Mouse (Mus musculus) retina, adult 2 months (tissue): ENCODE results near the gene Iqsec1.

Experiments used
- DNase-seq: peaks from one replicate; pipeline ENCODE4 v3.0.0-alpha.2; 2012; ENCODE audit warnings: low read depth, low spot score

Gene Iqsec1

DNA sequence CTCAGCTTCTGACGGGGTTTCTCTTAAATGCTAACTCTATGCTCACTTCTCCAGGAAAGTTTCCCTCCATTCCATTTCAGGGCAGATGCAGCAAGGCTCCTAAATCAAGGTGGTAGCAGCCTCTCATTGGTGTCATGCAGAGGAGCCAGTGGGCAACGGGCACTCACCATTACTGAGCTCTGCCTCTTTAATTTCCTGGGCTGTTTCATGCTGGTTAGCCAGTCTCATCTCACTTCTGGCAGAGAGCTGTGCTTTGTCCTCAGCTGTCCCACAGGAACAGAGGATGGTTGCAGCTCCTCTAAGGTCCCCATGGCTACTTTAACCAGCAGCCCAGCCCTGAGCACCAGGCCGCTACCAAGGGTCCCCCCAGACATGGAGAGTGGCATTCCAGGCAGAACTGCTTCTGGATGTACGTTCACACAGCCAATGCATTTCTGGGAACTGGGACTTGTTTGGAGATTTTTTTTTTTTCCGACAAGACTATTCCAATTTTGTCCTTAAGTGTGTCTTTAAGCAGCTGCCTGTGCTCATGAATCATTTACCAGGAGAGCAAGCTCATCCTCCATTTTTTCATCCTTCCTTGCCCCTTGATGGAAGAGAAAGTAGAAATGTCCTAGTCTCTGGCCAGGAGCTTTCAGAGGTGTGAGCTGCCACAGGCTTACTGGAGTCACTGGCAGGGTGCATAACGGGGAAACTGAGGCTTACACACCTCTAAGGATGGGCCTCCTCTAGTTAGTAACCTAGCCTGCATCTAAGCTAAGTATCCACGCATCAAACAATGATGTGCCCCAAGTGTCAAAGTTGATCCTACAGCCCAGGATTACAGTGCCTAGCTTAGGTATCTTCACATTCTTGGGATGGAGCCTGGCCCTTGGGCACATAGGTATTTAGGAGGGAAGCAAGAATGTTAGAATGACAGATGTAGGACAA, 98.9 kb downstream of the Iqsec1 start:
- no peak for DNase-seq

DNA sequence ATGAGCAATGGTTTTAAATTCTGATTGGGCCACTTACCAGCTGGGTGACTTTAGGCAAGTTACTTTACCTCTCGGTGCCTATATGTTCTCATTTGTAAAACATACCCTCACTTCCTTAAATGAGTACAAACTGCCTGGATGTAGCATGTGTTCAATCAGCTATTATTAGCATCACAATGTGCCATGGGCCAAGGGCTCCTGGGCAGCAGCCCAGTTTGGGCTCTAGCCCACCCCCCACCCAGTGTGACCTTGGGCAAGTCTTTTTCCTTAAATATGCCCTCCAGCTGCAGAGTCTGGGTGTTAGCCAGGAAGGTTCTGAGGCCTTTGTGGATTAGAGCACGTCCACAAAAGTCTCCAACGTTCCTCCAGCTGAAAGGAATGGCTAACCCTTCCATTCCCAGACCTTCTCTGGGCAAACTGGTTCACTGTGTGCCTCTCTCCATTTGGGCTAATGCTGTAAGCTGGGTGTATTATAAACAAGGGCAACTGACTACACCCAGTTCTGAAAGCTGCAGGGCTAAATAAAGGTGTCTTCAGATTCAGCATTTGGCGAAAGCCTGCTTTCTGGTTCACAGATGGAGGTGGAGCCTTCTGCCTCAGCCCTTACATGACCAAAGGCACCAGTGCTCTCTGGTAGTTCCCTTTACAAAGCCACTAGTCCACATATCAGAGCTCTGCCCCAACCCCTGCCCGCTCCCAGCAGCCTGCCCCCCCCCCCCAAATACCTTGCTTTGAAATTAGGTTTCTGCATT, 101.3 kb downstream of the Iqsec1 start:
- no peak for DNase-seq

DNA sequence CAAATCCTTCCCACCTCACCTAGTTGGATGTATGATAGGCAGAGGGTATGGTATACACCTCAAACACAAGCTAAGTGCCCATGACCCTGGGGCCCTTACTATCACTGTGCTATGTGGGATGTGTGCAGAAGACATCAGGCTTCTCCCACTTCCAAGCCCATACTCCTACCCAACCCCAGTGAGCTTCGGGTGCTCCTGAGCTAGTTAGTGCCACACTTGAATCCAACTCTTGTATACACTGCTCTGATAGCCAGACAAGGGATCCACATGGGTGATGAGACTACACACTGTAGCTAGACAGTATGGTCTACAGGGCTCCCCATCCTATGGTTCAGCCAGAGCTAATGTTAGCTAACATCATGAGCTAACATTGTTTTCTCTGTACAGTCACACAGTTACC, 102.9 kb downstream of the Iqsec1 start:
- DNase-seq: no peak

DNA sequence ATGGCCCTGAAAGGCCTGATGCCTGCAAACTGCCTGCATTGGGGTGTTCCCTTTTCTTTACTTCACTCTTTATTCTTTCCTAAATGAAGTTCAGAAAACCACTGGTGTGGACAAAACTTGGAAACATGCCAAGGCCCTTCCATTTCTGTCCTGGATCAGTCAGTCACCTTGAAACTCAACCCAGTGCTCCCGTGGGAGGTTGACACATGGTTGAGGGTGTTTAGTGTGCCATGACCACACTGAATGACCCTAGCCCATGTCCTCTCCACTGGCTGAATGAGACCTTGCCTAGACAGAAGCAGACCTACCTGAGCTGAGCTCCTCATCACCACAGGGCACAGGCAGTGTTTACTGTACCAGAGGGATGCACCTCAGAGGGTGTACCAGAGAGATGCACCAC, 103.9 kb downstream of the Iqsec1 start:
- DNase-seq: no peak

DNA sequence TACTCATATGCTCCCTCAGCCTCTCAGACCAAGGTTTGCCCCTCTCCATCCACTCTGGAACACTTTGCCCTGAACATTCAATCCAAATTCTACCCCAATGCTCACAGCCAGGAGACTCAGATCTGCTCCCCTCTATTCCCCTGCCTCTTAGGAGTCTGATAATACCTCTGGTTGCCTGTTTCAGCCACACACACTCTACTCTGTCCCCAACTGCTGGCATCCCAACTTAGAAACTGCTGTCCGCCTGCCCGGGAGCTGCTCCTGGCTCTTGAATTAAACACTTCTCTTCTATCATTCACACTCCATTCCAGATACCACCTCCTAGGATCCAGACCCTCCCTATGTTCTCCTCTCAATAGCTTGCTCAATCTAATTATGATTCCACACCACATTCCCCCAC, 107.5 kb downstream of the Iqsec1 start:
- DNase-seq: no peak

DNA sequence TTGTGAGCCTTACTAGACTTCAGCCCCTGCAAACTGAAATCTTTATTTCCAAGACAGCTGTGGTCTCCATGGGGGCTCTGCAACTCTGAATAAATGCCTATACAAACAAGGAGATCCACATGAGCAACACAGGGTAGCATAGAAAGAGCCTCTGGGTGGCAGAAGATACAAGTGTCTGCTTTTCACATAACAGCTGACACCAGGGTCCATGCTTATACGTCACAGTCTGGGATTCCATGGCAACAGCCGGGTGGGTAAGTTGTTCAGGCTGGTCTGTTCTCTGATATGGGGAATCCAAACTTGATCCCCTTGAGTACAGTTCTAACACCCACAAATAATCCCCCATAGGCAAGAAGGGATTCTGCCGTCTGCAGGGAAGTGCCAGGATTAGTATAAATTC, 108.1 kb downstream of the Iqsec1 start:
- peak; percentile 13 for DNase-seq

DNA sequence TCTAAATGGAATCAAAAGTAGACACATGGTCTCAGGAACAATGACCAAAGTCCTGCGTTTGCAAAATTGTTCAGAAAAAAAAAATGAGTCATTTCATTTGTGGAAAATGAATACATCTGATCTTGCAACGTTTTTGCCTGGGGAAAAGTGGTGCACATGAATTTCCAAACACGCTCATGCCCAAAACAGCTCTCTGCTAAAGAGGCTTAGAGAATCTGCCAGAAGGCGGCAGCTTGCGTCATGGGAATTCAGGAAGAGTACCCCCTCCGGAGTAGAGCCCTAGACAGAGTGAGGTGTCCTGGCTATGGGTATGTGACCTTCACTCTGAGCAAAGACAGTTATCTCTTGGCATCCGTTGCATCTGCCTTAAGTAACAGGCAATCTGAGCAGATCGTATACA, 116.9 kb downstream of the Iqsec1 start:
- DNase-seq: no peak

DNA sequence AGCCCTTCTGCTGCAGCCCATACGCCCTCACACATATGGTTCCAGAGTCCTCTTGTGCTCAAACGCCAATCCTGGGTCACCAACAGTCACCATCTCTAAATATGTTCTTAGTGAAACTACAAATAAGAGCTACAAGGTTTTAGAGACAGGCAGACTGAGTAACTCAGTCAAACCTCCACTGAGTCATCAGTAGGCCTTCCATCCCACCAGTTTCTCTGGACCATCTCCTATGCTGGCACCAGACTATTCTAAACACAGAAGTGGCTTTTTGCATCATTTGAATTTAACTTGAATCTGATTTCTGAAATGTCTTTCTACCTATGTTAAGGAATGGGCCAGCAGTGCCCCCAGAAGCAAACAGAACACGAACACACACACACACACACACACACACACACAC, 120.5 kb downstream of the Iqsec1 start:
- no peak for DNase-seq

DNA sequence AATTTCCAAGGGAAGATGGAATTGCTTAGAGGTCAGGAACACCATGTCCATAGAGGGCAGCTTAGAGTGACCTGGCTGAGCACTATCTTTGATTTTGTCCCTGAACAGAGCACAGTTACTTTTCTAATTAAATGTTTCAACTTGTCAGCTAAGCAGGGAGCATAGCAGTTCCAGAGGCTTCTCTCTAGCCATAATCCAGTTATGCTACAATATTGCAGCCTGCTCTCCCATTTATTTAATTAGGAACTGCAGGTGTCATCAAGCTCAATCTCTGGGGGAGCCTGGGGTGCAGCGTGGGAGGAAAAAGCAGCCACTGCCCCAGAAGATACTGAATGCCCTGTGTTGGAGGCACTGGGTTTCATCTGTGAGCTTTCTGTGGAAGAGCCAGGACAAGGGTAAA, 127.1 kb downstream of the Iqsec1 start:
- DNase-seq: no peak

DNA sequence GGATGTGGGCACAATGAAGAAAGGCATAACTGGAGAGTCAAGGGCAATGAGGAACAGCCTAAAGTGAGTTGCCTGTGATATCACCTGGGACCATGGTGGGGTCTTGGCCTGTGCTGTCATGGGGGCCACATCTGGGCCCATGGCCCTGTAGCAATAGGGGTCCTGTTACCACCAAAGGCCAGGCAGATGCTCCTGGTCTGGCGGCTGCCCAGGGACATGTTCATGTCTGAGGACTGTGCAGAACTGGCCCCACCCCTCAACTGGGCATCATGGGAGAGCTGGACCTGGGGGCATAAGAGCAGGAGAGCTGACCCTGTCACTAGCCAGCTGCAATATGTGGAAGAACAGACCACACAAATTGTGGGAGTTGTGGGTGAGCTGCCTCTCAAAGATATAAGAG, 130.6 kb downstream of the Iqsec1 start:
- no peak for DNase-seq

DNA sequence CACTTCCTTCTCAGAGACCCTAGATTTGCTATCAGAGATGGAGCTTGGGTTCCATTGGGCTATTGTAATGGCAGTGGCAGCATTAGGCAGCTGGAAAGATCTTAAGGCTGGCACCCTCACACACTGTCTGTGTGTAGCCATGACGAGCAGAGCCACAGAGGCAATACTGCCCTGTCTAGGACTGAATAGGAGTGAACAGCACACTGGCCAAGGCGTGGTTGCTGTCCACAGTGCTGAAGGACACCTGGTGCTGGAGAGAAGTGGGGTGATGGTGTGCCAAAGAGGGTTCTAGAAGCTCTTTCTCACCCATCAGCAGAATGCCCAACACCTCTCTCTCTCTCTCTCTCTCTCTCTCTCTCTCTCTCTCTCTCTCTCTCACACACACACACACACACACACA, 136.1 kb downstream of the Iqsec1 start:
- no peak for DNase-seq

DNA sequence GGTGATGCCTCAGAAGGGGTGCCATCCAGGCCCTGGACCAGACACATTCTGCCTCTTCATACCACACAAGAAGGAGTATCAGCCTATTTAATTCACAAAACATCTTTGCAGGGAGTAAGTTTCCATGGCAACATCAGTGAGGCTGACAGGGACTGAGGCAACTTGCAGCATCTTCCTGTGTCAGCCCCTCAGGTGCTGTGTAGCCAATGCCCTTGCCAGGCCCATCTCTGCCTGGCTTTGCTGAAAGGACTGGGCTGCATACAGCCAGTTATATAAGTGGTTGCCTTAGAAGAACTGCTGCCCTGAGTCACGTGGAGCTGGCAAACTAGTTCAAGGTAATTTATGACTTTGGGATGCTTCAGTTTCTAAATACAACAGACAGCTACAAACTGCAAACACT, 140.4 kb downstream of the Iqsec1 start:
- no peak for DNase-seq

DNA sequence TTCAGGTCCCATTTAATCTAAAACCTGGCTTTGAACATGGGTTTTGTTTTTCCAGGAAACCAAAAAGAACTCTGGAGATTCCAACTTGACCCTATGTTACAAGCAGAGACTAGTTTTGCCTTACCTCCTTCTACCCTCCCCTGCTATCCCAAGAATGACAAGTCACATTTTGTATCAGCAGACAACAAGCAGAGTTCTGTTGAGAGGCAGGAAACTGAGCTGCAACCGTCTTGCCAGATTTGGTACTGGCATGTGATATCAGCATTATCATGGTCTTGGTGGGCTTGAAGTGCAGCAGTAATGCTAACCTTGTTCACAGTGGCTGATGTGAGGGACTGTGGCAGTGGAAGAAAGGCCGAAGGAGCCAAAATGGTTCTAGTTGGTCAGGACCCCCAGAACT, 141.0 kb downstream of the Iqsec1 start:
- DNase-seq: no peak

DNA sequence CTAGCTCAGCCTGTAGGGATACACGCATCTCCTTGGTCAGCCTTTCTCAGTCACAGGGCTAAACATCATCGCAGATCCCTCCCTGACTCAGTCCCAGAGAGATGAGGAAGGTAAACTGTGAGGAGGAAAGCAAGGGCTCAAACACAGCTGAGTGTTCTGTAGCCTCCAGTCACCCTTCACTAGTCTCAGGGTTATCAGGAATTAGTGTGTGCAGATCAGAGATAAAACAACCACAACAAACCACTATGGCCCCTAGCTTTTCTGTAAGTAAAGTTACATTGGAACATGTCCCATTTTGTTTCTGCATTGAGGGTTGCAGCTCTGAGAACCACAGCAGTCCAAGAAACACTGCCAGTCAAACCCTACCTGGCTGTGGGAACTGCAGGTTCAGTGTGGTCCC, 148.5 kb downstream of the Iqsec1 start:
- no peak for DNase-seq

DNA sequence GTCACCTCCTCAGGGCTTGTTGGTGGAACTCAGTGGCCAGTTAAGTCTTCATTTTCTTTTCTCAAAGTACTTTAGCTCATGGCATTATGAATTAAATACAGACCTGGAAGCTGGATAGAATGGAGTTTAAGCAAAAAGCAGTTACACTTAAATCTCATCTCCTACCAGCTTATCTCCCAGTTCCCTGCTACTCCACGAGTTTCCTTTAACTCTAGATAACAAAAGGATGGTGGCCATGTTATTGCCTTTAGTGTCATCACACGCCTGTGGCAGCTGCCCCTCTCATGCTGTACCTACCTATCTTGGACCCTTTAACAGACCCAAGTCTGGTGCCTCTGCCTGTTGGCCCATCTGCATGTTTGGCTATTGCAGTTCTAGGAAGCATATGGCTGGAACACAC, 151.7 kb downstream of the Iqsec1 start:
- no peak for DNase-seq

DNA sequence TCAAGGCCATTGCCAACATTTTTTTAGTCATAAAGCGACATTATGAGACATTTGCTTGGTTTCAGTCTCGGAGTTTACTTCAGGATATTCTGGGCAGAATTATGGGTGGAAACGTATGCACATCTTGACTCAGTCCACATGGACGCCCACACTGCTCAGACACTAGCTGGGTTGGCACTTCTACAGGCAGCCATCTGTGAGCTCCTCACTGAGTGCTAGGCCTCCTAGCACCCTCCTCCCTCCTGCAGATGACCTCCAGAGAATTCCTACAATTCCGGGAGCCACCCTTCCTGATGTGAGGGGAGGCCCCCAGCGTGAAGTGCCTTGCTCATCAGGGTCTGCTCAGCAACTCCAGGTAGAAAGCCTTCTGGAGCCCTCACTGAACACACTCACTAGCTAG, 158.9 kb downstream of the Iqsec1 start:
- no peak for DNase-seq

DNA sequence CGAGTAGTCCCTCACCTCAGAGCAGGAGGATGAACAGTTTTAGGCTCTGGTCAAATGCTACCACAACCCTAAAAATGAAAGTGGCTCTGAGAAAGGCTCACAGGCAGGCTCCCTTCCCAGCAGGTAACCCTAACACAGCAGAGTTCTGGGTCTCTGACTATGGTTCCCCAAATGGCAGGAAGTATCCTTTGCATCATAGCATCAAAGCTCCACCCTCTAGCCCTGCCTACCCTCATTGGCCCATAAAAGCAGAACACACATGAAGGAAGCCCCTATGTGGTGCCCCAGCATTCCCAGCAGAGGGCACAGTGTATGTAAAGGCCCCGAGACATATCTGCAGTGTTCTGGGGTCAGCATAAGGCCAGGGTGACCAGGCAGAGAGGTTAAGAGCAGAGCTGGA, 163.4 kb downstream of the Iqsec1 start:
- no peak for DNase-seq

DNA sequence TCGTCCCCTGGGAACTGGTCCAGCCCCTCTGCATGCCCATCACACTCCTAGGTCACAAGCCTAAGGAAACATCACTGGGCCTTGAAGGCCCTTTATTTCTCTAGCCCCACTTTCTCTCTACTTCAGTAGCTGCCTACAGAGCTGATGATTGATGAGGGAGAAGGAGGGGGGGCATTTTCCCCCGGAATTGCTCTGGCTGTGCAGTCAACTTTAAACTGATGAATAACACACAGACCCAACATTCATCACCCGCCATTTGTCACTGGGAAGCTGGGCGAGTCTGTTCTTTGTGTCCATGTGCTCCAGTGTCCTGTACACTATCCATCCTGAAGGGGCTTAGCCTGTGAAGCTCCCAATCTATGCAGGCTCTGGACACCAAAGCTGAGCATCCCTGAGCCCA, 165.2 kb downstream of the Iqsec1 start:
- no peak for DNase-seq

DNA sequence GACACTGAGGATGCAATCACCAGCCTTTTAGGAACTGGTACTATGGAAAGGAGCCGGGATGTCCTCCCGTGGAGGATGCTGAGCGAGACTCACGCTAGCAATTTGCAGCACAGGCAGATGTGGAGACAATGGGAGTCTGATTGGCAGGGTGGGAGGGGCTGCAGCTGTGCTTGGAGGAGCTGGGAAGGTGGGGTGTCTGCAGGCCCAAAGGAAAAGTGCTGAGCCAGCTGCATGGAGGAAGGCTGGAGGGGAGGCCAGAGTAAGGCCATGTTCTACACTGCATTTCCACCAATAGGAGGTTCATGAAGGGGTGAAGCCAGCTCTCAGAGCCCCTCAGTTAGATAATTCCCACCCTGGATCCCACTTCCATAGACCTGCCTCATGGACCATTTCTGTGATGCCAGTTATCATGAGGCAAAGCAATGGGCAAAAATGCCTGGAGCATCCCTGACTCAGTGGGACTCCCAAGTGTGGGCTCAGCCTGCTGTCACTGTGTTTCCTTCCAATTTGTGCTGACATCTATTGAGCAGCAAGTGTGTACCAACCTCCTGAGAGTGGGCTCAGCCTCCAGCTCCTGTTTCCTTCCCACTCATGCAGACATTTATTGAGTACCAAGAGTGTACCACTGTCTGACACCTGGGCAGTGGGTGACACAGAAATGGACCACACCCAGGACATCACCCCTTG, 166.4 kb downstream of the Iqsec1 start:
- no peak for DNase-seq

DNA sequence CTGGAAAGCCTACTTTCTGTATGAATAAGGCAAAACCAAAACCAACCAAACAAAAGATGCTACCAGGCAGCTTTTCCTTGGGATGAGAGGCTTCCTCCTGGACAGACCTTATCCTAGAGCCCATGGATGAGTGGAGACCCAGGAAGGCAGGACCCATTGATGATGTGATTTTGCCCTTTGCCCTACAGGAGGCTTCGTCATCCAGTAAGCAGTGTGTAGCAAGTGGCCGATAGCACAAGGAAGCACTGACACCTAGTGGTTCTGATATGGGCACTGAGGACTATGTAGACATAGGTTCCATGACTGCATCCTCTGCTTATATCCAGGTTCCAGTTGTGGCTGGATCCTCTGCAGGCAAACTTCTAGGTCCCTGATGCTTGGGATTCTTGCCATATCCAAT, 168.6 kb downstream of the Iqsec1 start:
- DNase-seq: no peak

DNA sequence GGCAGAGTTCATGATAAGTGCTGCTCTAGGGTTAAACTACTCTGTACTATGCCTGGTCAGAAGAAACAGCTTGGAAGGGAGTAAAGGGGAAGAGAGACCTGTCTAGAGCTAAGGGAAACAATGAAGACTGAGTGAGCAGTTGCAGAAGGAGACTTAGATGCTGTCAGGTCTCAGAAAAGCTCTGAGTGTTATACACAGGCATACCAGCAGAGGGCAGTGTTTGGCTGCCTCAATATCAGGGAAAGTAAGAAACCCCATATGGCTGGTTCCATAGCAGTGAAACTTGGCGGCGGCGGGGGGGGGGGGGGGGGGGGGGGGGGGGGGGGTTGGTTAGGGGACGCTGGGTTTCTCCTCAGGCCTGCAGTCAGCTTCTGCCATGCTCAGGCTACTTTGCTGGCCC, 169.5 kb downstream of the Iqsec1 start:
- peak; percentile 68 for DNase-seq

DNA sequence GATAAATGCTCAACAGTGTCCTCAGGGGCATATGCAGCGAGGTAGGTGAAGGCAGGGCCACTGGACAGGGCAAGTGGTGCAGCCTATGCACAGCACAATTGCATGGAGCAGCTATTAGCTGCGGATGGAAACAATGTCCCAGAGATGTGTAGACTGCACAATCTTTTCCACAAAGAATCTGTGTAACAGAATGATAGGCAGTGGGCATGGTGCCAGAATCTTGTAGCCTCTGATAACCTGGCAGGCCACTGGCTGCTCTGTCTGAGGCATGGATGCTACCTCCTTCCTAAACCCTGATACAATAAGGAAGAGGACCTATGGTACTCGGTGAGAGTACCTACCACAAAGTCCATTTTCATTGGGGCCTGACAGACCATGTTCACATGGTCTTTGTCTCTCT, 171.9 kb downstream of the Iqsec1 start:
- no peak for DNase-seq

DNA sequence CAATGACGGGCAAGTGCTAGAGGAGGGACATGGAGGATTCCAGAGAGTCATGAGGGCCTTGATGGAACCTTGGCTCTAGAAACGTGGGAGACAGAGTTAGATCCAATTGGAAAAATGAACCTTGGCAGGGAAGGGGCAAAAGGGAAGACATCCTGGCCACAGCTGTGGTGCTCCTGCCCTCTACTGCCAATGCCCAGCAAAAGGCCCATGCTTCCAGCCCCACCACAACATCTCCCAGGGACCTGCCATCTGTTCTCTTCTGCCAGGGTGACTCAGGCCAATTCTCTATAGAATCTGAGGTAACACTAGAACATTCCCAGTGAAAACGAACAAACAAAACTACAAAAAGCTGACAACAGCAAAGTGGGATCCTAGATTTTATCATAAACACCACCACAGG, 173.1 kb downstream of the Iqsec1 start:
- DNase-seq: no peak
